Mouse (Mus musculus) heart, embryonic 11.5 days (tissue): ENCODE measurements at regions not wholly inside any gene's neighbourhood (a gene's known extent, or its start where the extent isn't known, plus 50 kb on each side); places are given as distances from the start of the nearest gene placed in this dataset.

Experiments
- ATAC-seq: fragments of 200-750 bp; cut with Nextera tagmentation; replicated peaks from 2 replicates; pipeline ENCODE4 v1.8.0; 2017; ENCODE audit warnings: moderate library complexity; ENCODE audit not compliant: insufficient number of reproducible peaks, low FRiP score, low TSS enrichment
- H3K27ac ChIP-seq: fragments of 300-500 bp; sonication (generic); 2 replicates; pipeline ENCODE4 v1.5.1; 2014; ENCODE audit warnings: mild to moderate bottlenecking, low read depth, low read length
- H3K27me3 ChIP-seq: fragments of 300-500 bp; sonication (generic); 2 replicates; pipeline ENCODE4 v1.6.1; 2014; ENCODE audit warnings: mild to moderate bottlenecking, low read length, mixed read lengths; ENCODE audit not compliant: control insufficient read depth, insufficient read depth
- H3K36me3 ChIP-seq: fragments of 300-500 bp; sonication (generic); 2 replicates; pipeline ENCODE4 v1.6.1; 2014; ENCODE audit warnings: mild to moderate bottlenecking, low read length, moderate library complexity, mixed read lengths; ENCODE audit not compliant: control insufficient read depth, insufficient read depth
- H3K4me1 ChIP-seq: fragments of 300-500 bp; sonication (generic); 2 replicates; pipeline ENCODE4 v1.6.1; 2014; ENCODE audit warnings: low read length; ENCODE audit not compliant: control insufficient read depth, insufficient read depth
- H3K4me2 ChIP-seq: fragments of 300-500 bp; sonication (generic); 2 replicates; pipeline ENCODE4 v1.6.1; 2014; ENCODE audit warnings: mild to moderate bottlenecking, moderate library complexity
- H3K4me3 ChIP-seq: fragments of 300-500 bp; sonication (generic); 2 replicates; pipeline ENCODE4 v1.5.1; 2014; ENCODE audit warnings: low read depth, low read length
- H3K9ac ChIP-seq: fragments of 300-500 bp; sonication (generic); 2 replicates; pipeline ENCODE4 v1.6.1; 2014; ENCODE audit warnings: mild to moderate bottlenecking, low read depth, low read length, moderate library complexity
- H3K9me3 ChIP-seq: fragments of 300-500 bp; sonication (generic); replicated peaks from 2 replicates; pipeline ENCODE4 v1.6.1; 2016; ENCODE audit warnings: low read length; ENCODE audit not compliant: control insufficient read depth
- WGBS: fragments of 180-500 bp; shearing (Covaris S2); extraction: QIAGEN DNeasy Blood & Tissue Kit; methylation state at CpG from one replicate; pipeline ENCODE4 v1.1.7; 2014; ENCODE audit not compliant: insufficient replicate concordance; 5-methylcytosine and 5-hydroxymethylcytosine counted together

DNA sequence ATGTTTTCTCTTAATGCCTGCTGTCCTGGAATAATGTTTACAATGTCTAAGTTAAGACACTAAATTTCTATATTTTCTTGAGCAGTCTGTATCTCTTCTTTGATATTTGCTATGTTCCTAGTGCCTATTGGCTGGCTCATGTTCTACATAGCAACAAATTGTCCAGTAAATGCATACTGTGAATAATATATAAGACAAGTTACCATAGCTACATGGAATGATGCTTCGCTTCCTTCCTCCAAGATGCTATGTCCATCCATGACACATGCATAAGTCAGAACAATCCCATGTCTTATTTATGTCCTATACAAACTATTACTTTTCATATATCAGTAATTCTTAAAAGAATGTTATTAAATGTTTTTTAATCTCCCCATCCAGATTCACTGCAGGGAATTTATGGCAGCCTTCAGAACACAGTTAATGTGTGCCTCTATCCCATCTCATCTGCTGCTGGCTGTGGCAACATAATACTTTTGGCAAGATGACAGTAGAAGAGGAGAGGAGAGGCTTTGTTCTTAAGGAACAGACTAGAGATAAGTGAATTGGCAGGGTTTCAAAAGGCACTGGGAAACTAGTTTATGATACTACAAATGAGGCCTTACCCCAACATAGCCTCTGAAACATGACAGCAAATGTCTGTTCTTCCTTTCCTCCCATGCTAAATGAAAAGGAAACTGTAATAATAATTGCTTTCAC is 676.9 kb upstream of the 2610301B20Rik start:
- no peak for ATAC-seq
- H3K9me3 ChIP-seq, result no peaks in the 10 kb centered on the region
- no peaks in the 10 kb centered on the region for H3K27me3 ChIP-seq
- WGBS, result 86% methylated on average over 1 of the region's 1 CpGs
- H3K4me1 ChIP-seq, result no peaks in the 10 kb centered on the region
- no peak overlapping the region for H3K4me3 ChIP-seq
- H3K4me2 ChIP-seq, result no peak overlapping the region
- H3K27ac ChIP-seq, result no peak overlapping the region
- H3K9ac ChIP-seq, result no peak overlapping the region
- no peaks in the 10 kb centered on the region for H3K36me3 ChIP-seq

DNA sequence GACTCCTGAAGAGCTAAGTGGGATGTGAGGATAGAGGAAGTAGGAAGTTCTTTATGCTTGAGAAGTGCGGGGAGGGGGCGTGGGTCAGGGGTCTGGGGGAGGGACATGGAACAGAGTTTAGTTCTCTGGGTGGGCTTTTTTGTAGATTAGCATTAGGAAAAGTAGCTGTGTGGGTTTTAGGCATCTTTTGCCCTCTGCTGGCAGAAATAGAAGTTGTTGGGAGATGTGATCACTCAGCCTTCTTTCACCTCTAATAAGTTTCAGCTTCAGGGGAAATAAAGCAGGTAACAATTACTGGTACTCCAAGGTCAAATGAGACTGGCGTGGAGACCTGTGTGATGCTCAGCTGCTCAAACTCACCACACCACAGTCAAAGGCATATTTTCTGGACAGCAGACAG is 672.5 kb upstream of the 2610301B20Rik start:
- WGBS, result 41% methylated on average over 3 of the region's 3 CpGs
- no peak overlapping the region for H3K4me2 ChIP-seq
- no peaks in the 10 kb centered on the region for H3K4me1 ChIP-seq
- no peaks in the 10 kb centered on the region for H3K9me3 ChIP-seq
- no peak overlapping the region for H3K27ac ChIP-seq
- H3K27me3 ChIP-seq, result no peaks in the 10 kb centered on the region
- no peak overlapping the region for H3K4me3 ChIP-seq
- ATAC-seq, result no peak
- H3K36me3 ChIP-seq, result no peaks in the 10 kb centered on the region
- no peak overlapping the region for H3K9ac ChIP-seq

DNA sequence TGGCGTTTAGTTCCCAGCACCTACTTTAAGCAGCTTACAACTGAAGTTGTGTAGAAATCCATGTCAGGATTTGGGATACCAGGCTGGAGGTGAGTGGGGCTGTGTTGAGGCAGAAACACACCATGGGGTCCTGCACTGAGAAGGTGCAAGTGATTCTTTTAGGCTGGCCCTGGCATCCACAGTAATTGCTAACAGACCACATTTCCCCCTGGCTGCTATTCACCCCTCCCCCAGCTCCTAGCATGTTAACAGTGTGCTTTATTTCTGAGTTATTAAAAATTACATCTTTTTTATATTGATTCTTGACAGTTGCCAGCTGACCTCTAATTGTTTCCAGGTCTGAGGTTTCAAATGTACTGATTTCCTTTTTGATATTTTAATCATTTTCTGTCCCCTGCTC is 670.1 kb upstream of the 2610301B20Rik start:
- H3K27ac ChIP-seq, result no peak overlapping the region

DNA sequence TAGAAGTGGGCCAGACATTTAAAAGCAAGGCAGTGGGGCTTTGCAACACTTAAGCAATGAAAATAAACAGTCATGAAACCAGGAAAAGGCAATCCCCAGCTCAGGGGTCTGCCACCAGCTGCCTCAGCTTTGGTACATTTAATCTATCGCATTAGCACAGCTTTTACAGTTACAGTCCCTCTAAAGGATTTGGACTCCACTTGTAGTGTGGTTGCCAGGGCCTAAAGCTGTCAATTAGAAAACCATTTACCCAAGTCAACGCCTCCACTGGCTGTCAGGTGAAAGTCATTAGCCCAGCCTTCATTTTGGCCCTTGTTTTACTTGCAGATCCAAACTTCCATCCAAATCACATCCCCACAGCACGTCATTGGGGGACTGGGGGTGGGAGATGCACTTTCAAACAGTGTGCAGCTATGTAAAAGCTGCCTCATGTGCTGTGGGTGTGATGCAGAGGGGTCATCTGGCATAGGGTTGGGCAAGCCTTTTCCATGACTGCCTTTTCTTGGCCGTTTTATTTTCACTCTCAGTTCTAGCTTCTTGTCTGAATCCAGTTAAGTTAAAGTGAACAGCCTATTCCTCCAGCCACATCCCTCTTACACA is 664.9 kb upstream of the 2610301B20Rik start:
- Histone ChIP-seq H3K9ac (no peak overlapping the region), H3K4me1 (no peaks in the 10 kb centered on the region), H3K27ac (no peak overlapping the region), H3K4me3 (no peak overlapping the region), H3K9me3 (no peaks in the 10 kb centered on the region), H3K36me3 (no peaks in the 10 kb centered on the region), H3K27me3 (no peaks in the 10 kb centered on the region), H3K4me2 (no peak overlapping the region)
- WGBS, result 57% methylated on average over 4 of the region's 4 CpGs
- no peak for ATAC-seq

More for the DNA sequence above, 670.1 kb upstream of the 2610301B20Rik start:
- H3K9ac ChIP-seq, result no peak overlapping the region
- H3K9me3 ChIP-seq, result no peaks in the 10 kb centered on the region
- WGBS, result 89% methylated on average over 1 of the region's 1 CpGs
- H3K27me3 ChIP-seq, result no peaks in the 10 kb centered on the region
- H3K36me3 ChIP-seq, result no peaks in the 10 kb centered on the region
- no peak overlapping the region for H3K4me3 ChIP-seq
- no peak for ATAC-seq
- no peaks in the 10 kb centered on the region for H3K4me1 ChIP-seq
- H3K4me2 ChIP-seq, result no peak overlapping the region

DNA sequence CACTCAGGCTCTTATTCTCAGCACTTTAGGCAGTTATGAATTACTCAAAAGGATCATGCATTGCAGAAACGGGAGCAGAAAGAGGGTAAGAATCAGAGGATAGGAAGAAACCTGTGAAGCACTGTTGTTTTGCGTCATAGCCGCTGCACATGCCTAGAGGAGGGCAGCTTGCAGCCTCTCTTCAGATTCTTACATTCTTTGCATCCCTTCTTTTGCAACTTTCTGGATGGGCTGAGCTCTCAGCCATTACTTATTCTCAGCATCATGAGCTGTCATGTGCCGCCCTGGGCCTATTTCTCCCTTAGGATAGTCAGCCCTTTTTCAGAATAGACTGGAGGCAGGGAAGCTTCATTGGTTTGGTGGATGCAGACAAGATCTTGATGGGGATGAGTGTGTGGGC is 663.0 kb upstream of the 2610301B20Rik start:
- Histone ChIP-seq H3K27ac (no peak overlapping the region), H3K4me3 (no peak overlapping the region), H3K36me3 (no peaks in the 10 kb centered on the region), H3K4me2 (no peak overlapping the region), H3K27me3 (no peaks in the 10 kb centered on the region), H3K4me1 (no peaks in the 10 kb centered on the region), H3K9me3 (no peaks in the 10 kb centered on the region), H3K9ac (no peak overlapping the region)
- WGBS, result 79% methylated on average over 4 of the region's 4 CpGs
- no peak for ATAC-seq

DNA sequence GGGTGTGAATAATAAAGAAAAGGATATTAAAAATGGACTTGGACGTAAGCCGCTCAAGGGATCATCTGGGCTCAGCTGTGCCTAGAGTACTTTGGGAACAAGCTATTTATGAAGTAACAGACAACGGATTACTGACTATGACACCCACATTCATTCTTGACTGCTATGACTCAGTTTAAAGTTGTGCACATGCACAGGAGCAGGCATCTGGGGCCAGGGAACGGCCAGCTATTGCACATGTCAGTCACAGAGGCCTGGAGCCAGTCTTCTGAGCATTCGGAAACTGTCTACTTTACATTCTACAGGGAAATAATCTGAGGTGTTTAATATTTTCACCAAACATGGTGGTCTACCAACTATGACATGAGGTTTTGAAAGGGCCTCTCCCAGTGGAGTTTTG is 639.0 kb upstream of the 2610301B20Rik start:
- no peaks in the 10 kb centered on the region for H3K27me3 ChIP-seq
- H3K36me3 ChIP-seq, result no peaks in the 10 kb centered on the region
- WGBS, result 82% methylated on average over 5 of the region's 5 CpGs
- no peak overlapping the region for H3K4me2 ChIP-seq
- no peak overlapping the region for H3K4me3 ChIP-seq
- no peak for ATAC-seq
- H3K9ac ChIP-seq, result no peak overlapping the region
- H3K27ac ChIP-seq, result no peak overlapping the region
- H3K9me3 ChIP-seq, result no peaks in the 10 kb centered on the region
- H3K4me1 ChIP-seq, result no peaks in the 10 kb centered on the region

DNA sequence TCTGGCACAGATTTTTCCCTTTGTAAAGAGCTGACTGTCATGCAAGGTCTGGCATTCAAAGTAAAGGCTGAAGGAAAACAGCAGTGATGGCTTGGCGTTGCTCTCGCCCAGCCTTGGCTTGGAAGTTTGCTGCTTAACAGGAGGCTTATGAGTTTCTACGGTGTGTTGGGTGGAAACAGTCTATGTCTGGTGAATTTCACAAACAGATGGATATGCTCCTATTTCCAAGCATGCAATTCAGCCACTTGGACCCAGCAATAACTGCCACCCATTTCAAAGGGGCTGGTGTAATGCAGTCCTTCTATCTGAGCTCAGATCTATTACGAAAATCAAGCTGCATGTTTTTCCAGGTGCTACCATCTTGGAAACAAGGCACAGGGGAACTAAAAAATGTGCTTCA is 632.2 kb upstream of the 2610301B20Rik start:
- Histone ChIP-seq H3K9me3 (no peaks in the 10 kb centered on the region), H3K27ac (no peak overlapping the region), H3K36me3 (no peaks in the 10 kb centered on the region), H3K9ac (no peak overlapping the region), H3K27me3 (no peaks in the 10 kb centered on the region), H3K4me1 (no peaks in the 10 kb centered on the region), H3K4me3 (no peak overlapping the region), H3K4me2 (no peak overlapping the region)
- no peak for ATAC-seq
- 74% methylated on average over 4 of the region's 4 CpGs for WGBS

DNA sequence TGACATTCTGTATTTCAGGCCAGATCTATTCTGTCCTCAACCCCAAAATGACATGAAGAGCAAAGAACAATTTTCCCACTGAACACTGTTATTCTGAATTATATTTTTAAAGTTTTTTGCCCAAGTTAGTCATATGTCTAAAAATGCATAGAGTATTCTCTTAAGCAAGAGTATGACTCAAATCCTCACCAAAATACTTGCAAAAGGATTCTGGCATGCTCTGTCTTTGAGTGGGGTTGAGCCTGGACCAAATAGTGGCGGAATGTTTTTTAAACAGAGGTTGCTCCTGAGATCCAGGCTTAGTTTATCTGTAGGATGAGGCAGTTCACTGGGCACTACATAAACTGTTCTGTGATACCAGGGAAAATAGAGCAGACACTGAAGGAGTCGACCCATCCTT is 631.4 kb upstream of the 2610301B20Rik start:
- ATAC-seq, result no peak
- no peak overlapping the region for H3K27ac ChIP-seq
- H3K4me3 ChIP-seq, result no peak overlapping the region
- H3K4me2 ChIP-seq, result no peak overlapping the region
- H3K27me3 ChIP-seq, result no peaks in the 10 kb centered on the region
- H3K4me1 ChIP-seq, result no peaks in the 10 kb centered on the region
- no peak overlapping the region for H3K9ac ChIP-seq
- H3K9me3 ChIP-seq, result no peaks in the 10 kb centered on the region
- 71% methylated on average over 2 of the region's 2 CpGs for WGBS
- no peaks in the 10 kb centered on the region for H3K36me3 ChIP-seq
